Mouse (Mus musculus): Measurements from ENCODE around the gene Smyd2.

DNA sequence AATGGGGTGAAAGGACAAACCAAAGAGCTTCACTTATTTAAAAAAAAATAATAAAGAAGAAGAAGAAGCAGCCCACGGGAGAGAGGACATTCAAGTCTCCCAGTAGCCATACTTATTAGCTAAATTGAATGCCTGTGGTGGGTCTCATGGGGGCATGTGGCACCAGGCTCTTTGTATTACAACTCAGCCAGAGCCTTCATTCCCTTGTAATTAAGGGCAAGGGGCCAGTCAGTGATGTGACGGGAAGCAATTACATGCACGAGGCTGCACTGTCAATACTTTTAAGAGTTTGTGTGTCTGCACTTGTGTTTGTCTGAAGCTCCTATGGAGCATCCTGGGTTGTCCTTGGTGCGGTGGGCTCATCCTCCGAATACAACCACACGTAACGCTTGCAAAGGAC is 10.8 kb upstream of the Smyd2 start:
- TF ChIP-seq EP300 (IDR thresholded peaks at IDR 0.05; ENCODE audit: low read length) (no peak), JUND (conservative IDR thresholded peaks at IDR 0.05; ENCODE audit: low read depth, low read length) (no peak), CTCF (conservative IDR thresholded peaks at IDR 0.05 in 1 of 2, IDR thresholded peaks at IDR 0.05 in 1 of 2; ENCODE audit: low read depth in 2 of 2, low read length in 2 of 2) (no peak), E2F4 (IDR thresholded peaks at IDR 0.05; ENCODE audit: insufficient replicate concordance, low read depth, low read length) (no peak), POLR2A (IDR thresholded peaks at IDR 0.05; ENCODE audit: low read depth, low read length) (no peak), MEF2A (IDR thresholded peaks at IDR 0.05; ENCODE audit: borderline replicate concordance, low read depth, low read length) (no peak)
